Mouse (Mus musculus): ENCODE data around the gene Serpina3i.

Gene Serpina3i

DNA sequence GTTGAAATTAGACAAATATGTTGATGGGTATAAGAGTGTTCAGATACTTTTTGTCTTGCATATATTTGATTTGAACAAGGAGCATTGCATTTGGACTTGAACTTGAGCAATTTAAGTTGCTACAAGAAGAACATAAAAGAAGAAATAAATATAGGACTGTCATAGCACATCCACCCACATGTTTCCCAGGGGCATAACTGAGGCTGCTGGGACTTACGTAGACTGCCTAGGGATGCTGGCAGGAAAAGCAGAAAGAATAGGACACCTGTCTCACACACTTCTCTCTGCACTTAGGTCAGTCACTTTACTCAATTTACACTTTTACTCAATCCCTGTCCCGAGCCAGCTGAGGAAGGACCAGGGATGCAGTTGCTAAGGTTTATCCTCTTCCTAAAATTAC, 31.0 kb downstream of the Serpina3i start:
- DNase-seq (ENCODE audit: low spot score): no peak

DNA sequence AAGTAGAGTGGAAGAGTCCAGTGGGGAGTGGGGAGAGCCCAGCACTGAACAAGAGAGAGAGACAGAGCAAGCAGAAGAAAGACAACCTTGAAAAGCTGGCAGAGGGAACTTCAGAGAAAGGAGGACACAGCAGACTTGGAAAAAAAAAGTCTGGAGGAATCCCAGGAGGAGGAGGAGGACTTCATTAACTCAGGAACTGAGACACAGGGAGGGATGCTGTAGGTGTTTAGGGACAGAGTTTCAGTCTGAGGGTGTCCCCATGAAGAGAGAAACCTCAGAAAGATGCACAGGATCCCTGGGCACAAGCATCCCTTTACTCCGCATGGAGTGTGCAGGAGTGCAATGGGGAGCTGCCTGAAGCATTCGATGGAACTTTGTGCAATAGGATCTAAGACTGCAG, 35.1 kb downstream of the Serpina3i start:
- DNase-seq (ENCODE audit: low spot score): no peak

DNA sequence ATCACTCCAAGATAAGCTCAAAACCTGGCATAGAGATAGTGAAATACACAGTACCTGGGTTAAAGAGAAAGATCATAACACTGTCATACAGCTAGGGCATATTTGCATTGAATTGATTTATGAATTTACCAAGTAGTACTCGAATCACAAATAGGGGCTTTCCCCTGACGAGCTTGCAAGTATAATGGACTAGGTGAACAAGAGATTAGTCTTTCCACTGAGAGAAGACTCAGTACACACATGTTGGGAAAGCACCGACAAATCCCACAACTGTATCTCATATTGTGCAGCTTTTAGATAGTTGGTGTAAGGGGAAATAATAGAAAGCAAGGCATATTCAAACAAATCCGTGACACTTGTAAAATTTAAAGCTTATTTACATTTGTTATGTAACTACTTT, 43.1 kb downstream of the Serpina3i start:
- no peak for DNase-seq (ENCODE audit: low spot score)

DNA sequence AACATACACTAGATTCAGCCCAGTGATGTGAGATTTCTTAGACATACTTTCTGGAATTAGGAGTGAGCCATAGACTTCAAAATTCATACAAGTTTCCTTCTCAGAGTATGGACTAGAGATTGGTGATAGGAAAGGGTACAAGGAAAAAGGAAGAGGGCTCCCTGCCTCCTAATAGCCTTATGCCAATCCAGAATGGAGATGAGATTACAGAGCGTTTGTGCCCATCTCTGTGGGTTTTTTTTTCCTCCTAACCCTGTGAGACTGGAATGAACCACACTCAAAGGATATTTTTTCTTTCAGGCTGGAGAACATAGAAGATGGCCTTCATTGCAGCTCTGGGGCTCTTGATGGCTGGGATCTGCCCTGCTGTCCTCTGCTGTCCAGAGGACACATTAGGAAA, 51.3 kb downstream of the Serpina3i start, which contains the start of gene Serpina3j:
Gene Serpina3j (plus strand): TSS at position 301 of the 400 bp plus-strand sequence.
- DNase-seq (ENCODE audit: low spot score): no peak

Data from ovary, postnatal 14 days (tissue).